Mouse (Mus musculus): ENCODE measurements around the gene Znrf3. TPM values are rescaled to one million over a fixed set of nuclear protein-coding genes. Genes with fewer than 3 reads are reported as not detected.

Znrf3 gene
- polyA plus RNA-seq, 1 experiment from 2014 or later: 11.7 TPM

- H3K9me3 ChIP-seq (replicated peaks; ENCODE audit: control insufficient read depth, low read length): no peaks in the 10 kb centered on the region
- no peak overlapping the region for H3K4me3 ChIP-seq (ENCODE audit: low read depth, low read length)
- ATAC-seq (replicated peaks; ENCODE audit: insufficient number of reproducible peaks, low FRiP score, low TSS enrichment, low read depth) (no peak), DNase-seq (ENCODE audit: low spot score) (no peak)
- H3K4me2 ChIP-seq (ENCODE audit: low read depth, low read length): no peak overlapping the region
- 53% methylated on average over 2 of the region's 2 CpGs for WGBS
- H3K36me3 ChIP-seq (replicated peaks; ENCODE audit: control insufficient read depth, insufficient read depth, low read depth, low read length): no peaks in the 10 kb centered on the region
- no peak overlapping the region for H3K9ac ChIP-seq (replicated peaks; ENCODE audit: low read length)
- no peaks in the 10 kb centered on the region for H3K4me1 ChIP-seq (ENCODE audit: control insufficient read depth, insufficient read depth, low read length)
- no peak overlapping the region for H3K27ac ChIP-seq (replicated peaks; ENCODE audit: low read depth, low read length)
- no peaks in the 10 kb centered on the region for H3K27me3 ChIP-seq (ENCODE audit: control insufficient read depth, insufficient read depth, low read length)
These were observed 120.4 kb downstream of the Znrf3 start for GRCm38 (mm10) chr11:5324296-5324695.

GRCm38 (mm10) chr11:5321687-5322086, 123.0 kb downstream of the Znrf3 start:
- H3K27ac ChIP-seq (replicated peaks; ENCODE audit: low read depth, low read length): no peak overlapping the region
- ATAC-seq (replicated peaks; ENCODE audit: insufficient number of reproducible peaks, low FRiP score, low TSS enrichment, low read depth): no peak
- no peaks in the 10 kb centered on the region for H3K36me3 ChIP-seq (replicated peaks; ENCODE audit: control insufficient read depth, insufficient read depth, low read depth, low read length)
- H3K9me3 ChIP-seq (replicated peaks; ENCODE audit: control insufficient read depth, low read length): no peaks in the 10 kb centered on the region
- H3K4me1 ChIP-seq (ENCODE audit: control insufficient read depth, insufficient read depth, low read length): peaks cover 8% of the 10 kb centered on the region
- WGBS: 87% methylated on average over 1 of the region's 1 CpGs
- no peak overlapping the region for H3K4me3 ChIP-seq (ENCODE audit: low read depth, low read length)
- DNase-seq (ENCODE audit: low spot score): no peak
- H3K27me3 ChIP-seq (ENCODE audit: control insufficient read depth, insufficient read depth, low read length): no peaks in the 10 kb centered on the region
- no peak overlapping the region for H3K4me2 ChIP-seq (ENCODE audit: low read depth, low read length)
- no peak overlapping the region for H3K9ac ChIP-seq (replicated peaks; ENCODE audit: low read length)

- DNase-seq (ENCODE audit: low spot score) (no peak), ATAC-seq (replicated peaks; ENCODE audit: insufficient number of reproducible peaks, low FRiP score, low TSS enrichment, low read depth) (no peak)
- Histone ChIP-seq H3K27ac (replicated peaks; ENCODE audit: low read depth, low read length) (no peak overlapping the region; the same call in 1 of the 2 replicates), H3K9me3 (replicated peaks; ENCODE audit: control insufficient read depth, low read length) (no peaks in the 10 kb centered on the region), H3K36me3 (replicated peaks; ENCODE audit: control insufficient read depth, insufficient read depth, low read depth, low read length) (no peaks in the 10 kb centered on the region), H3K9ac (replicated peaks; ENCODE audit: low read length) (no peak overlapping the region), H3K4me2 (ENCODE audit: low read depth, low read length) (no peak overlapping the region), H3K27me3 (ENCODE audit: control insufficient read depth, insufficient read depth, low read length) (no peaks in the 10 kb centered on the region), H3K4me1 (ENCODE audit: control insufficient read depth, insufficient read depth, low read length) (peaks cover 8% of the 10 kb centered on the region), H3K4me3 (ENCODE audit: low read depth, low read length) (no peak overlapping the region)
- WGBS: 41% methylated on average over 2 of the region's 2 CpGs
These were observed 125.7 kb downstream of the Znrf3 start for GRCm38 (mm10) chr11:5318976-5319375.

GRCm38 (mm10) chr11:5318035-5318775, 126.4 kb downstream of the Znrf3 start:
- WGBS: 6% methylated on average over 8 of the region's 8 CpGs
- ATAC-seq (replicated peaks; ENCODE audit: insufficient number of reproducible peaks, low FRiP score, low TSS enrichment, low read depth): peak; percentile 62; the same call in 1 of the 2 replicates

GRCm38 (mm10) chr11:5314796-5315195, 129.9 kb downstream of the Znrf3 start:
- H3K4me3 ChIP-seq (ENCODE audit: low read depth, low read length): no peak overlapping the region
- H3K36me3 ChIP-seq (replicated peaks; ENCODE audit: control insufficient read depth, insufficient read depth, low read depth, low read length): no peaks in the 10 kb centered on the region
- H3K9ac ChIP-seq (replicated peaks; ENCODE audit: low read length): no peak overlapping the region
- DNase-seq (ENCODE audit: low spot score) (no peak), ATAC-seq (replicated peaks; ENCODE audit: insufficient number of reproducible peaks, low FRiP score, low TSS enrichment, low read depth) (no peak)
- no peak overlapping the region for H3K4me2 ChIP-seq (ENCODE audit: low read depth, low read length)
- H3K9me3 ChIP-seq (replicated peaks; ENCODE audit: control insufficient read depth, low read length): no peaks in the 10 kb centered on the region
- H3K27ac ChIP-seq (replicated peaks; ENCODE audit: low read depth, low read length): peak overlapping the region; percentile 14; the same call in 1 of the 2 replicates
- no peaks in the 10 kb centered on the region for H3K27me3 ChIP-seq (ENCODE audit: control insufficient read depth, insufficient read depth, low read length)
- peaks cover 8% of the 10 kb centered on the region for H3K4me1 ChIP-seq (ENCODE audit: control insufficient read depth, insufficient read depth, low read length)

More at GRCm38 (mm10) chr11:5318035-5318775, 126.4 kb downstream of the Znrf3 start:
- H3K4me1 ChIP-seq (ENCODE audit: control insufficient read depth, insufficient read depth, low read length): peaks cover 8% of the 10 kb centered on the region
- H3K9ac ChIP-seq (replicated peaks; ENCODE audit: low read length): peak overlapping the region; percentile 18; the same call in 1 of the 2 replicates
- peak; percentile 49 for DNase-seq (ENCODE audit: low spot score)
- H3K4me3 ChIP-seq (ENCODE audit: low read depth, low read length): no peak overlapping the region
- no peaks in the 10 kb centered on the region for H3K27me3 ChIP-seq (ENCODE audit: control insufficient read depth, insufficient read depth, low read length)
- H3K27ac ChIP-seq (replicated peaks; ENCODE audit: low read depth, low read length): no peak overlapping the region
- no peaks in the 10 kb centered on the region for H3K36me3 ChIP-seq (replicated peaks; ENCODE audit: control insufficient read depth, insufficient read depth, low read depth, low read length)
- no peaks in the 10 kb centered on the region for H3K9me3 ChIP-seq (replicated peaks; ENCODE audit: control insufficient read depth, low read length)
- H3K4me2 ChIP-seq (ENCODE audit: low read depth, low read length): no peak overlapping the region

- H3K27me3 ChIP-seq (ENCODE audit: control insufficient read depth, insufficient read depth, low read length): no peaks in the 10 kb centered on the region
- H3K4me2 ChIP-seq (ENCODE audit: low read depth, low read length): no peak overlapping the region
- ATAC-seq (replicated peaks; ENCODE audit: insufficient number of reproducible peaks, low FRiP score, low TSS enrichment, low read depth) (no peak), DNase-seq (ENCODE audit: low spot score) (peak; percentile 59)
- H3K4me1 ChIP-seq (ENCODE audit: control insufficient read depth, insufficient read depth, low read length): peaks cover 8% of the 10 kb centered on the region
- no peak overlapping the region for H3K9ac ChIP-seq (replicated peaks; ENCODE audit: low read length)
- no peak overlapping the region for H3K4me3 ChIP-seq (ENCODE audit: low read depth, low read length)
- peak overlapping the region; percentile 14; the same call in 1 of the 2 replicates for H3K27ac ChIP-seq (replicated peaks; ENCODE audit: low read depth, low read length)
- H3K36me3 ChIP-seq (replicated peaks; ENCODE audit: control insufficient read depth, insufficient read depth, low read depth, low read length): no peaks in the 10 kb centered on the region
- no peaks in the 10 kb centered on the region for H3K9me3 ChIP-seq (replicated peaks; ENCODE audit: control insufficient read depth, low read length)
- WGBS: 6% methylated on average over 3 of the region's 3 CpGs
These were observed 130.3 kb downstream of the Znrf3 start for GRCm38 (mm10) chr11:5314330-5314741.

- DNase-seq (ENCODE audit: low spot score) (no peak), ATAC-seq (replicated peaks; ENCODE audit: insufficient number of reproducible peaks, low FRiP score, low TSS enrichment, low read depth) (no peak)
- 87% methylated on average over 13 of the region's 13 CpGs for WGBS
- no peak overlapping the region for H3K4me3 ChIP-seq (ENCODE audit: low read depth, low read length)
- no peak overlapping the region for H3K9ac ChIP-seq (replicated peaks; ENCODE audit: low read length)
- H3K9me3 ChIP-seq (replicated peaks; ENCODE audit: control insufficient read depth, low read length): no peaks in the 10 kb centered on the region
- H3K4me2 ChIP-seq (ENCODE audit: low read depth, low read length): no peak overlapping the region
- H3K4me1 ChIP-seq (ENCODE audit: control insufficient read depth, insufficient read depth, low read length): no peaks in the 10 kb centered on the region
- H3K27ac ChIP-seq (replicated peaks; ENCODE audit: low read depth, low read length): no peak overlapping the region
- no peaks in the 10 kb centered on the region for H3K36me3 ChIP-seq (replicated peaks; ENCODE audit: control insufficient read depth, insufficient read depth, low read depth, low read length)
- no peaks in the 10 kb centered on the region for H3K27me3 ChIP-seq (ENCODE audit: control insufficient read depth, insufficient read depth, low read length)
These were observed 137.4 kb downstream of the Znrf3 start for GRCm38 (mm10) chr11:5307024-5307905.

GRCm38 (mm10) chr11:5306017-5306416, 138.6 kb downstream of the Znrf3 start:
- H3K4me3 ChIP-seq (ENCODE audit: low read depth, low read length): no peak overlapping the region
- H3K4me1 ChIP-seq (ENCODE audit: control insufficient read depth, insufficient read depth, low read length): no peaks in the 10 kb centered on the region
- no peak overlapping the region for H3K27ac ChIP-seq (replicated peaks; ENCODE audit: low read depth, low read length)
- H3K9me3 ChIP-seq (replicated peaks; ENCODE audit: control insufficient read depth, low read length): no peaks in the 10 kb centered on the region
- H3K4me2 ChIP-seq (ENCODE audit: low read depth, low read length): no peak overlapping the region
- ATAC-seq (replicated peaks; ENCODE audit: insufficient number of reproducible peaks, low FRiP score, low TSS enrichment, low read depth): no peak
- H3K36me3 ChIP-seq (replicated peaks; ENCODE audit: control insufficient read depth, insufficient read depth, low read depth, low read length): no peaks in the 10 kb centered on the region
- H3K27me3 ChIP-seq (ENCODE audit: control insufficient read depth, insufficient read depth, low read length): no peaks in the 10 kb centered on the region
- no peak for DNase-seq (ENCODE audit: low spot score)
- H3K9ac ChIP-seq (replicated peaks; ENCODE audit: low read length): no peak overlapping the region
